Mouse (Mus musculus) liver, embryonic 14 days (tissue): ENCODE data around the gene Phf5a. TPM values are rescaled to one million over a fixed set of nuclear protein-coding genes. Genes with fewer than 3 reads are reported as not detected.

Source experiments
- polyA plus RNA-seq: library from polyadenylated mRNA; depleted of rRNA; stranded (reverse); fragments of >200 nt; gene quantifications from 2 replicates; pipeline ENCODE4 v1.2.3, GENCODE M21; 2012; rRNA removed

The Phf5a gene
- 68.4 and 75.6 TPM in 2 replicates for polyA plus RNA-seq

DNA sequence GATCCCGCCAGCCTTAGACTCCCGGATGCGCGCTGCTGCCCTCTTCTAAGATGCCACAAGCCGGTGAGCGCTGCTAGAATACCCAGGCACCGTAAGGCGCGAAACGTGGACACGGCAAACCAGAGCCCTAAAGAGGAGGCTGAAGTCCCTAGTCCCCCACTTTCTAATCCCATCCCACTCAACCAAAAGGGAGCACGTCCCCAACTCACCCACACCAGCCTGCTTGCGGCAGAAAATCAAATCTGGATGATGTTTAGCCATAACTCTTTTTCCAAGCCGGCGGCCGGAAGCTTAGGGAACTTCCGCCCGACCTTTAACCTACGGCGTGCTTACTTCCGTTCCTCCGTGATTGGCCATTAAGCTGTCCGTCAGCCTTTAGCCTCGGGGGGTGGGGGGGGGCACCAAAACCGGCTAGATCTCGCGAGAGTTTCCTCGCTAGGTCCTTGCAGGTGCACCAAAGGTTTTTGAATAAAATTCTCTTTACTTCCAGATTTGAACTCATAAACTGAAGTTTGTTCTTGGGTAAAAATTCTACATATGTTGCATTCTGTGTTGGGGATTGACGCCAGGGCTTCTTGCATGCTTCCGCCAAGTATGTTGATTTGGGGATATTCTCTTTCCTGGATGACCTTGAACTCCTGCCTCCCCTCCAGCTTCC, at the start of gene Phf5a:
Phf5a (minus strand) TSS at position 308 of the 658 bp plus-strand sequence.

DNA sequence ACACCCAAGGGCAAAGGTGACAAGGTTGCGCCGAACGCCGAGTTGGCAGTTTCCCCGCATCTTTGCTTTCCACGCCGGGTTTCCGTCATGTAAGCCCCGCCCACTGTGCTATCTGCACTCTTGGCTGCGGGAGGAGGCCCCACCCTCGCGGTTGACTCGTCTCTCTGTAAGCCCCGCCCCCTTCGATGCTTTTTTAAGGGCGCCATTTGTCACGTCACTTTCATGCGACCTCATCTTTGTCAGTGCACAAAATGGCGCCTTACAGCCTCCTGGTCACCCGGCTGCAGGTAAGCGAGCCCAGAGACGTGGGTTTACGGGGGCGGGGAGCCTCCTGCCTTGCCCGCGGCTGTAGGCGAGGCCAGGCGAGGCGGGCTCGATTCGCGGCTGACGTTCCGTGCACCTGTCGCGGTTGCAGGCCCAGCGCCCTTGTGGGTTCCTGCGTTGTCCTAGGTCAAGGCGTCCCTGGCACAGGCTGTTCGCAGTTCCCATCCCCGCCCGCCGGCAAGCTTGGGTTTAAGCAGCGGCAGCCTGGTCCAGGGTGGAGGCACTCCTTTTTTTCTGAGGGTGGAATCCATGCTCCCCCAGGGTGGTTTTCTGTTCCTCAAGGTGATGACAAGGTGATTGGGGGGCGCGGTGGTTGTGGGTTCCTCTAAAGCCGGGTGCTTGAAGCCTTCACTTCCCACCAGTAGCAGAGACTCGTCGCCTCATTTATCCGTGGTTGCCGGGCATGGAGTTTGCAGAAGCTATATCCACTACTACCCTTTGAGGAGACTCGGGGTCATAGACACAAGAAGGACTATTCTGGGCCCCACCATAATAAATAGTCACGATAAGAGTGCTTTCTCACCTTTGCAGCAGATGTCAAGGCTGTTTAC, 788 bp upstream of the Phf5a start, which contains the start of gene Aco2:
Aco2 (plus strand) TSS at position 48 of the 875 bp plus-strand sequence.

DNA sequence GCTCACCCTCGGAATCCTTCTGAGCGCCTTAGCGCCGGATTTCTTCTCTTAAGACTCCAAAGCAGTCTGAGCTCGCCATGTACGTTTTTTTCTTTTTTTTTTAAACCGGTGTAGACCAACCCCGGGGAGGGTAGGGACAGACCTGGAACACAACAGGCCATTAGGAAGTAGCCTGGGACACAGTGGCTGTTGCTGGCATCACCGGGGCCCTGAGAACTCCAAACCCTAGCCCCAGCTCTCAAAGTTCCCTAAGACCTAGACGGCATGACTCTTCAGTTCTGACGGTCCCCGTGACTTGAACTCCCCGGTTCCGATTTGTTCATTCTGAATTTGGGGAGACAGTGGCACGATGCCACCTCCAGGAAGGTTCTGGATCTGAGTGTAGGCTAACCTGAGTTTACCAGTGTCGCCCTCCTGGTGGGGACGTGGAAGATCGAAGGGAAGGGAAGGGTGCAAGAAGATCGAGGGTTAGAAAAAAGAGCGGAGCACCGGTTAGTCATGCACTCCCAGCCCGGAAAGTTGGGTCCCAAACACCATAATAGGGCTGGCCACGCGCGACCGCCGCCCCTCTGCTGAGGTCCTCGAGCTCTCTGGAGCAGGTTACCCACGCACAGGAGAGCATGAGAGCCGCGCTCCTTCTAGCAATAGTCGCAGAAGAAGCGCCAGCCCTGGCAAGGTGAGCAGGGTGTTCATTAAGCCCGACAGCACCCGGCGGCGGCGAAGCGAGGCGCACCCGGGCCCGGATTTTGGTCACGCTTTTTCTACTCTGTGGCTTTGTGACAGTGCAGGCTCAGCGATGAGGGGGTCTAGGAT, 13.0 kb downstream of the Phf5a start, which contains the start of gene Tob2:
Tob2 (minus strand) TSS at position 280 of the 813 bp plus-strand sequence.

Other genes starting within 250 kb of the Phf5a start
- gene L3mbtl2, start 208.0 kb downstream of the Phf5a start, polyA plus RNA-seq = 10.0 and 11.0 TPM in 2 replicates
- gene Chadl, start 174.6 kb downstream of the Phf5a start, polyA plus RNA-seq = 0.13 and 0.16 TPM in 2 replicates
- gene Zc3h7b, start 126.9 kb downstream of the Phf5a start, polyA plus RNA-seq = 5.5 and 6.2 TPM in 2 replicates
- 52.0 and 53.9 TPM in 2 replicates for gene Rangap1, start 126.4 kb downstream of the Phf5a start, polyA plus RNA-seq
- 5.4 and 5.6 TPM in 2 replicates for gene Tef, start 69.5 kb downstream of the Phf5a start, polyA plus RNA-seq
- 4.9 and 5.1 TPM in 2 replicates for gene Tob2, start 13.1 kb downstream of the Phf5a start, polyA plus RNA-seq
- 76.9 and 83.5 TPM in 2 replicates for gene Aco2, start 398 bp upstream of the Phf5a start, polyA plus RNA-seq
- gene Polr3h, start 54.3 kb upstream of the Phf5a start, polyA plus RNA-seq = 13.7 and 15.6 TPM in 2 replicates
- 0.39 and 0.53 TPM in 2 replicates for gene Csdc2, start 64.8 kb upstream of the Phf5a start, polyA plus RNA-seq
- gene Pmm1, start 89.0 kb upstream of the Phf5a start, polyA plus RNA-seq = 20.8 and 25.1 TPM in 2 replicates
- gene 1700029P11Rik, start 108.6 kb upstream of the Phf5a start, polyA plus RNA-seq = not detected in 2 replicates
- gene Xrcc6, start 115.9 kb upstream of the Phf5a start, polyA plus RNA-seq = 25.7 and 26.3 TPM in 2 replicates
- gene Desi1, start 162.0 kb upstream of the Phf5a start, polyA plus RNA-seq = 8.6 and 10.6 TPM in 2 replicates
- 79.2 and 87.2 TPM in 2 replicates for gene Snu13, start 175.7 kb upstream of the Phf5a start, polyA plus RNA-seq
- gene 4930407I10Rik, start 187.2 kb upstream of the Phf5a start, polyA plus RNA-seq = not detected in 2 replicates
- gene Mei1, start 198.1 kb upstream of the Phf5a start, polyA plus RNA-seq = not detected in 2 replicates